In genomic region chr9:59567111-59567510, GRCm38 (mm10) we compare ENCODE assay signal across 9 mouse cellular contexts. TPM values are rescaled to one million over a fixed set of nuclear protein-coding genes. Genes with fewer than 3 reads are reported as not detected.
DNase-seq lines count a peak whose midpoint lies in the region; ATAC-seq and TF ChIP-seq lines count a peak whose summit lies in the region.
"Had no signal": no experiment of that assay in that cellular context is flagged by ENCODE, and none has a peak within 500 bp of the region (broad histone marks: within the 10 kb centered on the region; RNA-seq: fewer than 3 reads in every experiment).

No protein-coding gene starts in this region.

- no peak overlapping the region for H3K27ac ChIP-seq in heart, embryonic 12.5 days (ENCODE audit: poor library complexity, severe bottlenecking)
- H3K27ac ChIP-seq in kidney, embryonic 16.5 days (ENCODE audit: low read length) = no peak overlapping the region
- no peak overlapping the region for H3K27ac ChIP-seq in lung, embryonic 14.5 days (ENCODE audit: low read depth)

- DNase-seq in CD8-positive naive resting alpha-beta T cell, adult 2 months (ENCODE audit: low read depth in 2 of 2, low spot score in 2 of 2) = peak; percentile 7 to 41
- DNase-seq in T-cell, adult 2 months (ENCODE audit: low spot score) = peak; percentile 48
- peak; percentile 83 for DNase-seq in lung, embryonic 14.5 days
- peak; percentile 22 for DNase-seq in ovary, postnatal 14 days (ENCODE audit: low spot score)
- DNase-seq in thymus, postnatal 4 days = peak; percentile 74

- ATAC-seq in common myeloid progenitor, adult 5-6 weeks (replicated peaks; ENCODE audit: low read depth, poor library complexity, severe bottlenecking) = peak; percentile 94
- ATAC-seq in heart, embryonic 12.5 days (ENCODE audit: insufficient number of reproducible peaks, low FRiP score) = peak; percentile 66
- ATAC-seq in kidney, embryonic 16.5 days (ENCODE audit: low FRiP score, low TSS enrichment) = peak; percentile 42; the same call in 1 of the 2 replicates
- peak; percentile 84; the same call in 1 of the 2 replicates for ATAC-seq in lung, embryonic 14.5 days (ENCODE audit: insufficient read depth)

- no peaks in the 10 kb centered on the region for H3K9me3 ChIP-seq in heart, embryonic 12.5 days (replicated peaks)
- H3K9me3 ChIP-seq in kidney, embryonic 16.5 days (ENCODE audit: low read length) = no peaks in the 10 kb centered on the region
- no peaks in the 10 kb centered on the region for H3K9me3 ChIP-seq in lung, embryonic 14.5 days (ENCODE audit: low read depth, low read length)

- H3K4me2 ChIP-seq in heart, embryonic 12.5 days = no peak overlapping the region
- no peak overlapping the region for H3K4me2 ChIP-seq in kidney, embryonic 16.5 days (replicated peaks; ENCODE audit: low read depth, low read length)
- no peak overlapping the region for H3K4me2 ChIP-seq in lung, embryonic 14.5 days

- H3K36me3 ChIP-seq in heart, embryonic 12.5 days = peaks cover 29% of the 10 kb centered on the region
- peaks cover 8% of the 10 kb centered on the region; the same call in 1 of the 2 replicates for H3K36me3 ChIP-seq in kidney, embryonic 16.5 days (ENCODE audit: insufficient read depth, low read length)
- H3K36me3 ChIP-seq in lung, embryonic 14.5 days (ENCODE audit: insufficient read depth) = peaks cover 31% of the 10 kb centered on the region

- H3K27me3 ChIP-seq in heart, embryonic 12.5 days (replicated peaks) = no peaks in the 10 kb centered on the region
- H3K27me3 ChIP-seq in kidney, embryonic 16.5 days (ENCODE audit: insufficient read depth, low read length) = no peaks in the 10 kb centered on the region
- H3K27me3 ChIP-seq in lung, embryonic 14.5 days (ENCODE audit: insufficient read depth, low read length) = no peaks in the 10 kb centered on the region

- 24% methylated on average over 6 of the region's 6 CpGs for WGBS in heart, embryonic 12.5 days
- 35% methylated on average over 6 of the region's 6 CpGs for WGBS in kidney, embryonic 16.5 days
- WGBS in lung, embryonic 14.5 days = 31% methylated on average over 6 of the region's 6 CpGs

- H3K4me3 ChIP-seq in heart, embryonic 12.5 days = no peak overlapping the region
- H3K4me3 ChIP-seq in kidney, embryonic 16.5 days (ENCODE audit: low read length) = no peak overlapping the region
- no peak overlapping the region for H3K4me3 ChIP-seq in lung, embryonic 14.5 days (ENCODE audit: low read depth, low read length)

- no peak overlapping the region for H3K9ac ChIP-seq in heart, embryonic 12.5 days
- H3K9ac ChIP-seq in kidney, embryonic 16.5 days (replicated peaks; ENCODE audit: low read length) = no peak overlapping the region
- H3K9ac ChIP-seq in lung, embryonic 14.5 days = no peak overlapping the region

- TF ChIP-seq CTCF in lung, embryonic 14.5 days (IDR thresholded peaks at IDR 0.05; ENCODE audit: low read depth) = peak; percentile 85

- no peaks in the 10 kb centered on the region for H3K4me1 ChIP-seq in heart, embryonic 12.5 days (replicated peaks)
- H3K4me1 ChIP-seq in kidney, embryonic 16.5 days (ENCODE audit: insufficient read depth, low read length) = peaks cover 4% of the 10 kb centered on the region; the same call in 1 of the 2 replicates
- no peaks in the 10 kb centered on the region for H3K4me1 ChIP-seq in lung, embryonic 14.5 days (ENCODE audit: insufficient read depth)

RNA-seq across cellular contexts. Expression of gene Celf6, which starts 10.6 kb away (rescaled TPM):
- not detected in 2 replicates for total RNA-seq in common myeloid progenitor, adult 5-6 weeks (2017)
- polyA plus RNA-seq in heart, embryonic 12.5 days (2016; fragmentation: Nextera tagmentation; extraction: Ambion mirVana) = not detected in 2 replicates
- polyA plus RNA-seq in kidney, embryonic 16.5 days (2015; fragmentation: Nextera tagmentation; extraction: Ambion mirVana) = 0.32 and 0.53 TPM in 2 replicates
- polyA plus RNA-seq in lung, embryonic 14.5 days (2014; fragmentation: Nextera tagmentation; extraction: Ambion mirVana) = 0.41 and 0.45 TPM in 2 replicates

RNA-seq across cellular contexts. Expression of gene Tmem202, which starts 27.5 kb away (rescaled TPM):
- total RNA-seq in common myeloid progenitor, adult 5-6 weeks (2017) = not detected in 2 replicates
- polyA plus RNA-seq in heart, embryonic 12.5 days (2016; fragmentation: Nextera tagmentation; extraction: Ambion mirVana) = 0.64 TPM in 1 of 2 replicates, not detected in the other
- 0.27 TPM in 1 of 2 replicates, not detected in the other for polyA plus RNA-seq in kidney, embryonic 16.5 days (2015; fragmentation: Nextera tagmentation; extraction: Ambion mirVana)
- 0.18 TPM in 1 of 2 replicates, not detected in the other for polyA plus RNA-seq in lung, embryonic 14.5 days (2014; fragmentation: Nextera tagmentation; extraction: Ambion mirVana)
- polyA plus RNA-seq: large intestine, adult 2 months had no signal

RNA-seq across cellular contexts. Expression of gene Hexa, which starts 27.8 kb away (rescaled TPM):
- 82.6 and 83.8 TPM in 2 replicates for total RNA-seq in common myeloid progenitor, adult 5-6 weeks (2017)
- polyA plus RNA-seq in heart, embryonic 12.5 days (2016; fragmentation: Nextera tagmentation; extraction: Ambion mirVana) = 74.7 and 81.6 TPM in 2 replicates
- polyA plus RNA-seq in kidney, embryonic 16.5 days (2015; fragmentation: Nextera tagmentation; extraction: Ambion mirVana) = 69.7 and 78.1 TPM in 2 replicates
- polyA plus RNA-seq in lung, embryonic 14.5 days (2014; fragmentation: Nextera tagmentation; extraction: Ambion mirVana) = 67.3 and 68.2 TPM in 2 replicates

RNA-seq across cellular contexts. Expression of gene Parp6, which starts 50.0 kb away (rescaled TPM):
- total RNA-seq in common myeloid progenitor, adult 5-6 weeks (2017) = 23.0 and 57.8 TPM in 2 replicates
- polyA plus RNA-seq in heart, embryonic 12.5 days (2016; fragmentation: Nextera tagmentation; extraction: Ambion mirVana) = 19.5 and 20.0 TPM in 2 replicates
- polyA plus RNA-seq in kidney, embryonic 16.5 days (2015; fragmentation: Nextera tagmentation; extraction: Ambion mirVana) = 23.6 and 30.0 TPM in 2 replicates
- polyA plus RNA-seq in lung, embryonic 14.5 days (2014; fragmentation: Nextera tagmentation; extraction: Ambion mirVana) = 20.7 and 22.0 TPM in 2 replicates

Comparison
In these comparisons a context has a peak if more than half of its experiments do, and no peak if none do; other contexts are left out.
1. DNase-seq: peak in every context shown above with its lines; median percentile 83 in lung, embryonic 14.5 days; 74 in thymus, postnatal 4 days; 48 in T-cell, adult 2 months; 24 in CD8-positive naive resting alpha-beta T cell, adult 2 months; 22 in ovary, postnatal 14 days.
2. ATAC-seq: peak in every context shown above with its lines; median percentile 94 in common myeloid progenitor, adult 5-6 weeks; 84 in lung, embryonic 14.5 days; 66 in heart, embryonic 12.5 days; 42 in kidney, embryonic 16.5 days.